Mouse (Mus musculus) brown adipose tissue, adult 24 weeks (tissue): Measurements from ENCODE around the gene Gtpbp3. TPM values are rescaled to one million over a fixed set of nuclear protein-coding genes. Genes with fewer than 3 reads are reported as not detected.
A peak's percentile ranks its signal among the peaks of the same experiment; 100 is the strongest.

ENCODE experiments used
- H3K27ac ChIP-seq: fragments of 200-500 bp; replicated peaks from 2 replicates; pipeline ENCODE4 v1.5.1; 2012; ENCODE audit warnings: low read depth, mild to moderate bottlenecking, low read length
- H3K4me1 ChIP-seq: fragments of 200-500 bp; 2 replicates; pipeline ENCODE4 v1.6.1; 2012; ENCODE audit warnings: low read length, mixed read lengths; ENCODE audit not compliant: control insufficient read depth, insufficient read depth, insufficient read length
- H3K4me3 ChIP-seq: fragments of 200-500 bp; 2 replicates; pipeline ENCODE4 v1.5.1; 2012; ENCODE audit warnings: low read depth, mild to moderate bottlenecking, low read length, moderate library complexity; ENCODE audit not compliant: insufficient read depth
- polyA plus RNA-seq: library from polyadenylated mRNA; stranded (reverse); fragments of >200 nt; gene quantifications from 2 replicates; pipeline ENCODE4 v1.2.4, GENCODE M21; 2012; ENCODE audit not compliant: missing spikeins, insufficient read depth, insufficient read length

Gene Gtpbp3
- polyA plus RNA-seq, 1 experiment, result 6.7 TPM

GRCm38 (mm10) chr8:71464513-71465500 lies 23.1 kb upstream of the Gtpbp3 start, which contains the start of gene Mrpl34:
TSS of gene Mrpl34 (plus strand) at chr8:71464959.
- Histone ChIP-seq H3K27ac (peak within 1 kb of the TSS; percentile 84), H3K4me1 (peaks cover 1% of the 10 kb centered on the region; the same call in 1 of the 2 replicates), H3K4me3 (peak within 1 kb of the TSS; percentile 74)

- Histone ChIP-seq H3K27ac (no peak overlapping the region), H3K4me3 (peak overlapping the region; percentile 74; the same call in 1 of the 2 replicates), H3K4me1 (peaks cover 3% of the 10 kb centered on the region; the same call in 1 of the 2 replicates)
These were observed 22.2 kb upstream of the Gtpbp3 start for GRCm38 (mm10) chr8:71465733-71466132.

DNA sequence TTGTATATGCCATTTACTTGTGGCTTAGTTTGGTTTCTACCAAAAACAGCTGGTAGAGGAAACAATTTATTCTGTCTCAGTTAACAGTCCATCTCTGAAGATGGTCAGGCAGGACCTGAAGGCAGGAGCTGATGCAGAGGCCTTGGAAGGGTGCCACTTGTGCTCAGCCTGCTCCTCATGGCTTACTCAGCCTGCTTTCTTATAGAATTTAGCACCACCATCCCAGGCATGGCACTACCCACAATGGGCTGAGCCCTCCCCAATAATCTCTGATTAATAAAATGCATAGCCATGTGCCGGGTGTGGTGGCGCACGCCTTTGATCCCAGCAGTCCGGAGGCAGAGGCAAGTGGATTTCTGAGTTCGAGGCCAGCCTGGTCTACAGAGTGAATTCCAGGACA lies 21.7 kb upstream of the Gtpbp3 start:
- H3K4me3 ChIP-seq, result no peak overlapping the region
- H3K27ac ChIP-seq, result no peak overlapping the region
- H3K4me1 ChIP-seq, result peaks cover 3% of the 10 kb centered on the region; the same call in 1 of the 2 replicates

- no peak overlapping the region for H3K27ac ChIP-seq
- H3K4me1 ChIP-seq, result peaks cover 3% of the 10 kb centered on the region; the same call in 1 of the 2 replicates
- no peak overlapping the region for H3K4me3 ChIP-seq
These were observed 20.7 kb upstream of the Gtpbp3 start for GRCm38 (mm10) chr8:71467201-71467600.

- H3K4me1 ChIP-seq, result peaks cover 3% of the 10 kb centered on the region; the same call in 1 of the 2 replicates
- no peak overlapping the region for H3K4me3 ChIP-seq
- no peak overlapping the region for H3K27ac ChIP-seq
These were observed 19.9 kb upstream of the Gtpbp3 start for GRCm38 (mm10) chr8:71468001-71468400.

DNA sequence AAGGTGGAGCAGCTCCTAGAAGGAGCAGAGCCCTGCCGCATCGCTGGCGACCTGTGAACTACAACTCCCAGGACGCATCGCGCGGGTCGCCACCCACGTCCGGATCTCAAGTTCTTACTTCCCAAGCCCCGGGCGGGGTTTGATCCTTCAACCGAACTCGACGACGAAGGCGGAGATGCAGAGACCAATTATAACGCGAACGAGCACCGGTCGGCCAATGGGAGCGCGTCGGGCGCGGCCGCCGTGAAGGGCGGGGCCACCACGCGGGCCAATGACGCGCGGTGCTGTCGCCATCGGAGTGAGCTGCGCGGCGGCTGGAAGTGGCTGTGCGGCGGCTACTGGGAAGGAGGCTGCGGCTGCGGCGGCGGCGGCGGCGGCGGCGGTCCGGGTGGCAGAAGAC lies 19.0 kb upstream of the Gtpbp3 start, which contains the start of gene Dda1:
Dda1 (plus strand) TSS at position 284 of the 400 bp plus-strand sequence.
- Histone ChIP-seq H3K4me1 (peaks cover 3% of the 10 kb centered on the region; the same call in 1 of the 2 replicates), H3K4me3 (peak within 1 kb of the TSS; percentile 78), H3K27ac (no peak within 1 kb of the TSS)

DNA sequence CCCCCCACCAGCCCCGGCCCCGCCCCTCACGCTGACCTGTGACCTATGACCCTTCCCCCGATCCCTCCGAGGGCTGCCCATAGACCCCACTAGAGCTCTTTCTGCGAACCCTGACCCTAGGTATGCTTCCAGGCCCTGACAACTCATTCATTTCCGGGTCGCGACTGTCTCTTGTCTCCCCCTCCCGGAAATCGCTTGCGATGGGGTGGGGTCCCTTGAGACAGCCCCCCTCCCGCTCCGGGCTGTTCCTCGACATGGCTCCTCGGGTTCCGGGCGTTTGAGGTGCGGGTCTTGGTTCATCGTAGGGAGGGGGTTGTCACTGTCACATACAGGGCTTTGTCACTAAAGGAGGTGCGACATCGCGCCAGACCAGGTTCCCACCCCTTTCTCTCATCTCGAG lies 18.5 kb upstream of the Gtpbp3 start:
- H3K4me3 ChIP-seq, result peak overlapping the region; percentile 78
- H3K4me1 ChIP-seq, result 0 out of 2 replicates have a peak, but pooled peaks cover 3% of the 10 kb centered on the region
- H3K27ac ChIP-seq, result no peak overlapping the region

- Histone ChIP-seq H3K27ac (no peak overlapping the region), H3K4me1 (peaks cover 3% of the 10 kb centered on the region; the same call in 1 of the 2 replicates), H3K4me3 (peak overlapping the region; percentile 78)
These were observed 17.6 kb upstream of the Gtpbp3 start for GRCm38 (mm10) chr8:71470146-71470912.

DNA sequence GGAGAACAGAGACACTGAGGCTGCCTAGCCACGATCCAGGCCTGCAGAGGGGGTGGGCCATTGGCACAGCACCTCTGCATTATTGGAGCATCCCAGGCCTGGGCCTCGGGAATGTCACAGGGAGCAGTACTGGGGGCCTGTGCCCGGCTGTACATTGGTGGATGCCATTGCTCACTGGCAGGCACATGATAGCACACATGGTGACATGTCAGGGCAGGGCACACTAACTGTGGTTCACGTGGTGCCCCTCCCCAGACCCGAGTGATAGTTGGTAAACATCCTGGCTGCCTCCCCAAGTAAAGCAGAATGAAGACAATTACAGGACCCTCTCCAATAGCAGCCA lies 17.0 kb upstream of the Gtpbp3 start:
- Histone ChIP-seq H3K4me1 (peaks cover 8% of the 10 kb centered on the region; the same call in 1 of the 2 replicates), H3K27ac (no peak overlapping the region), H3K4me3 (0 out of 2 replicates have a peak overlapping the region, but pooled peaks have one; percentile 78)

DNA sequence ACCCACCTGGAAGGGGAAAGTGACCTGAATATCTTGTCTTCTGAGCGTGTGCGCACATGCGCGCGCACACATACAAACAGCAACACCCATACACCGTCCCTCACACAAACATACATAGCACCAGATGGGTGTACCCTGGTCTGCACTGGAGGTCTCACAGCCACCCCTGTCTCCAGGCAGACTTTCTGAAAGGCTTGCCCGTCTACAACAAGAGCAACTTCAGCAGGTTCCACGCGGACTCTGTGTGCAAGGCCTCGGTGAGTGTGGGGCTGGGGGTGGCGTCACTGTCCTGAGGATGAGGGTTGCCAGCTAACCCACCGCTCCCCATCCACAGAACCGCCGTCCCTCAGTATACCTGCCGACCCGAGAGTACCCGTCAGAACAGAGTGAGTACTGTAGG lies 16.0 kb upstream of the Gtpbp3 start:
- peaks cover 8% of the 10 kb centered on the region; the same call in 1 of the 2 replicates for H3K4me1 ChIP-seq
- no peak overlapping the region for H3K4me3 ChIP-seq
- no peak overlapping the region for H3K27ac ChIP-seq

- Histone ChIP-seq H3K4me3 (no peak overlapping the region), H3K4me1 (peaks cover 11% of the 10 kb centered on the region), H3K27ac (no peak overlapping the region)
These were observed 15.1 kb upstream of the Gtpbp3 start for GRCm38 (mm10) chr8:71472601-71473386.

DNA sequence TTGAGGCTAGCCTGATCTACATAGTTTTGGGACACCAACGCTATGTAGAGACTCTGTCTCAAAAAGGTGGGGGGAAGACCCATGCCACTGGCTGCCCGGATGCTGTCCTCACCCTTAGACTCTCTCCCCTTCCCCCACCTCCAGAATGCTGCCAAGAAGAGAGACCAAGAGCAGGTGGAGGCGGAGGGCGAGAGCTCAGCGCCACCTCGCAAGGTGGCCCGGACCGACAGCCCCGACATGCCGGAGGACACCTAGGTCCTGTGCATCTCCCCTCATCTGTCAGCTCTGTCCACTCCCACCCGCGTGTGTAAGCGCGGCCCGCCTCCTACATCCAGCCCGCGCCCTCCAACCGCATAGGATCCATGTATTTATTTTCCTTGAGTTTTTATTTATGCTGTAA lies 13.6 kb upstream of the Gtpbp3 start:
- H3K4me1 ChIP-seq, result peaks cover 11% of the 10 kb centered on the region
- no peak overlapping the region for H3K27ac ChIP-seq
- H3K4me3 ChIP-seq, result no peak overlapping the region

- Histone ChIP-seq H3K27ac (no peak overlapping the region), H3K4me3 (no peak overlapping the region), H3K4me1 (peaks cover 8% of the 10 kb centered on the region)
These were observed 12.9 kb upstream of the Gtpbp3 start for GRCm38 (mm10) chr8:71474785-71475701.
